Mouse (Mus musculus) activated CD4-positive, CD25-positive, alpha-beta regulatory T cell, adult 9 weeks (primary cell): ENCODE results near the gene Gm11114. TPM values are rescaled to one million over a fixed set of nuclear protein-coding genes. Genes with fewer than 3 reads are reported as not detected.

Experiments used
- polyA plus RNA-seq: library from polyadenylated mRNA; unstranded; fragments of 100-300 nt; shearing (Covaris generic); gene quantifications from one replicate; pipeline ENCODE4 v1.2.1, GENCODE M21; 2017

The Gm11114 gene
- polyA plus RNA-seq = not detected

GRCm38 (mm10) chr9:85312473-85312872 lies at the start of gene Gm11114:
TSS of gene Gm11114 (plus strand) at chr9:85312773.

GRCm38 (mm10) chr9:85327242-85328211 lies 15.0 kb downstream of the Gm11114 start, which contains the start of gene Tent5a:
TSS of gene Tent5a (minus strand) at chr9:85327348.

Other genes with a start within 250 kb of the Gm11114 start
- gene Tent5a, start 14.6 kb downstream of the Gm11114 start, polyA plus RNA-seq = 4.7 TPM